26 mouse cellular contexts compared by ENCODE assay signal in genomic region chr12:8684200-8684599, GRCm38 (mm10). TPM values are rescaled to one million over a fixed set of nuclear protein-coding genes. Genes with fewer than 3 reads are reported as not detected.
A peak's percentile ranks its signal among the peaks of the same experiment; 100 is the strongest.
DNase-seq lines count a peak whose midpoint lies in the region; ATAC-seq and TF ChIP-seq lines count a peak whose summit lies in the region.
"Had no signal": no experiment of that assay in that cellular context is flagged by ENCODE, and none has a peak within 500 bp of the region (broad histone marks: within the 10 kb centered on the region; RNA-seq: fewer than 3 reads in every experiment).

No protein-coding gene starts in this region.

- no peak overlapping the region for H3ac ChIP-seq in myocyte (ENCODE audit: control insufficient read depth, insufficient read length)

- H3K79me2 ChIP-seq in myocyte (ENCODE audit: control insufficient read depth, insufficient read depth) = peaks cover 100% of the 10 kb centered on the region

- TF ChIP-seq CTCF in heart, postnatal 0 days (IDR thresholded peaks at IDR 0.05; ENCODE audit: low read depth) = no peak
- TF ChIP-seq CTCF in thymus, adult 2 months (IDR thresholded peaks at IDR 0.05; ENCODE audit: borderline replicate concordance, control insufficient read depth, extremely low read depth, insufficient read depth, low read length, poor library complexity) = no peak

- TF ChIP-seq POLR2A in myocyte (IDR thresholded peaks at IDR 0.05; ENCODE audit: insufficient read length, low read depth) = no peak
- no peak for TF ChIP-seq POLR2A in thymus, adult 2 months (IDR thresholded peaks at IDR 0.05; ENCODE audit: control insufficient read depth, extremely low read depth, insufficient read depth, low read length, poor library complexity)

- no peaks in the 10 kb centered on the region for H3K9me3 ChIP-seq in heart, embryonic 11.5 days (replicated peaks; ENCODE audit: control insufficient read depth, low read length)
- H3K9me3 ChIP-seq in heart, postnatal 0 days (replicated peaks; ENCODE audit: control insufficient read depth, low read length) = no peaks in the 10 kb centered on the region
- H3K9me3 ChIP-seq in heart, embryonic 10.5 days = no peaks in the 10 kb centered on the region
- no peaks in the 10 kb centered on the region for H3K9me3 ChIP-seq in liver, embryonic 13.5 days (replicated peaks)
- H3K9me3 ChIP-seq: G1E; intestine, embryonic 15.5 days; limb, embryonic 12.5 days; neural tube, embryonic 12.5 days had no signal

- WGBS in heart, embryonic 11.5 days (ENCODE audit: insufficient replicate concordance) = 60% methylated on average over 1 of the region's 1 CpGs
- 16% methylated on average over 1 of the region's 1 CpGs for WGBS in heart, postnatal 0 days
- WGBS in heart, embryonic 10.5 days = 49% methylated on average over 1 of the region's 1 CpGs
- 24% methylated on average over 1 of the region's 1 CpGs for WGBS in liver, embryonic 13.5 days (ENCODE audit: insufficient replicate concordance)
- 76% methylated on average over 1 of the region's 1 CpGs for WGBS in thymus, adult 2 months

- peaks cover 13% of the 10 kb centered on the region; the same call in 1 of the 2 replicates for H3K4me1 ChIP-seq in heart, embryonic 11.5 days (ENCODE audit: control insufficient read depth, insufficient read depth, low read length)
- peaks cover 24% of the 10 kb centered on the region for H3K4me1 ChIP-seq in heart, postnatal 0 days (ENCODE audit: control insufficient read depth, insufficient read depth)
- H3K4me1 ChIP-seq in heart, embryonic 10.5 days = peaks cover 15% of the 10 kb centered on the region
- H3K4me1 ChIP-seq in liver, embryonic 13.5 days (replicated peaks) = peaks cover 33% of the 10 kb centered on the region
- peaks cover 5% of the 10 kb centered on the region for H3K4me1 ChIP-seq in thymus, adult 2 months (replicated peaks; ENCODE audit: control insufficient read depth, insufficient read depth, low read length)
- H3K4me1 ChIP-seq: forebrain, embryonic 10.5 days; hindbrain, embryonic 10.5 days; intestine, embryonic 15.5 days; limb, embryonic 12.5 days; neural tube, embryonic 12.5 days had no signal

- no peak overlapping the region for H3K27ac ChIP-seq in heart, embryonic 11.5 days (ENCODE audit: low read depth, low read length)
- H3K27ac ChIP-seq in heart, postnatal 0 days (ENCODE audit: low read depth) = peak overlapping the region; percentile 76
- H3K27ac ChIP-seq in heart, embryonic 10.5 days = no peak overlapping the region
- no peak overlapping the region for H3K27ac ChIP-seq in liver, embryonic 13.5 days
- H3K27ac ChIP-seq in thymus, adult 2 months (ENCODE audit: control insufficient read depth, insufficient read depth, low read length) = no peak overlapping the region
- H3K27ac ChIP-seq: forebrain, embryonic 10.5 days; hindbrain, embryonic 10.5 days; intestine, embryonic 15.5 days; limb, embryonic 12.5 days; neural tube, embryonic 12.5 days had no signal

- no peaks in the 10 kb centered on the region for H3K27me3 ChIP-seq in heart, embryonic 11.5 days (ENCODE audit: control insufficient read depth, insufficient read depth, low read length)
- no peaks in the 10 kb centered on the region for H3K27me3 ChIP-seq in heart, postnatal 0 days (ENCODE audit: control insufficient read depth, insufficient read depth, low read length)
- no peaks in the 10 kb centered on the region for H3K27me3 ChIP-seq in heart, embryonic 10.5 days (ENCODE audit: insufficient read depth, poor library complexity, severe bottlenecking)
- no peaks in the 10 kb centered on the region for H3K27me3 ChIP-seq in liver, embryonic 13.5 days
- H3K27me3 ChIP-seq in myocyte (ENCODE audit: control insufficient read depth, insufficient read depth, insufficient read length) = no peaks in the 10 kb centered on the region
- H3K27me3 ChIP-seq in thymus, adult 2 months (ENCODE audit: control insufficient read depth, insufficient read depth, low read length) = no peaks in the 10 kb centered on the region
- H3K27me3 ChIP-seq: CH12.LX; intestine, embryonic 15.5 days; limb, embryonic 12.5 days; neural tube, embryonic 12.5 days; Patski had no signal

- no peak for ATAC-seq in heart, embryonic 11.5 days (replicated peaks; ENCODE audit: insufficient number of reproducible peaks, low FRiP score, low TSS enrichment)
- ATAC-seq in heart, postnatal 0 days (ENCODE audit: insufficient read depth, low read depth) = peak; percentile 39; the same call in 1 of the 2 replicates
- peak; percentile 66 for ATAC-seq in liver, embryonic 13.5 days (ENCODE audit: low read depth)
- ATAC-seq: forebrain, embryonic 16.5 days; hindbrain, embryonic 16.5 days; intestine, embryonic 15.5 days; Patski had no signal

- DNase-seq in heart, adult 11 months = no peak
- no peak for DNase-seq in heart, postnatal 0 days (ENCODE audit: low spot score)
- no peak for DNase-seq in heart, embryonic 10.5 days (ENCODE audit: low spot score)
- no peak for DNase-seq in liver, embryonic 13.5 days
- no peak for DNase-seq in thymus, adult 2 months
- DNase-seq: adrenal gland, postnatal 36 days; cerebellum, adult 11 months; cerebellum, adult 9-11 months; kidney, postnatal 36 days; lung, adult 2 months; lung, postnatal 14 days; midbrain, embryonic 14.5 days; right cerebral cortex, postnatal 14 days; spleen, adult 18-20 months had no signal

- no peak overlapping the region for H3K9ac ChIP-seq in heart, embryonic 11.5 days (ENCODE audit: low read depth, low read length)
- H3K9ac ChIP-seq in heart, postnatal 0 days (replicated peaks; ENCODE audit: low read depth, low read length) = no peak overlapping the region
- H3K9ac ChIP-seq in liver, embryonic 13.5 days = no peak overlapping the region
- H3K9ac ChIP-seq: intestine, embryonic 15.5 days; limb, embryonic 12.5 days; neural tube, embryonic 12.5 days had no signal

- H3K4me2 ChIP-seq in heart, embryonic 11.5 days = peak overlapping the region; percentile 31
- H3K4me2 ChIP-seq in heart, postnatal 0 days (ENCODE audit: low read depth, low read length) = peak overlapping the region; percentile 23; the same call in 1 of the 2 replicates
- no peak overlapping the region for H3K4me2 ChIP-seq in liver, embryonic 13.5 days
- peak overlapping the region; percentile 40 for H3K4me2 ChIP-seq in myocyte (ENCODE audit: low read depth)
- H3K4me2 ChIP-seq: intestine, embryonic 15.5 days; limb, embryonic 12.5 days; neural tube, embryonic 12.5 days had no signal

- H3K36me3 ChIP-seq in heart, embryonic 11.5 days (ENCODE audit: control insufficient read depth, insufficient read depth, low read length) = no peaks in the 10 kb centered on the region
- H3K36me3 ChIP-seq in heart, postnatal 0 days (replicated peaks; ENCODE audit: control insufficient read depth, insufficient read depth, low read length) = no peaks in the 10 kb centered on the region
- H3K36me3 ChIP-seq in heart, embryonic 10.5 days = peaks cover 21% of the 10 kb centered on the region; the same call in 1 of the 2 replicates
- H3K36me3 ChIP-seq in liver, embryonic 13.5 days = peaks cover 14% of the 10 kb centered on the region
- peaks cover 5% of the 10 kb centered on the region for H3K36me3 ChIP-seq in myocyte (ENCODE audit: control insufficient read depth, insufficient read depth)
- no peaks in the 10 kb centered on the region for H3K36me3 ChIP-seq in thymus, adult 2 months (ENCODE audit: control insufficient read depth, insufficient read depth, low read length)
- H3K36me3 ChIP-seq: intestine, embryonic 15.5 days; neural tube, embryonic 12.5 days had no signal

- H3K4me3 ChIP-seq in heart, embryonic 11.5 days (ENCODE audit: low read depth, low read length) = no peak overlapping the region
- no peak overlapping the region for H3K4me3 ChIP-seq in heart, postnatal 0 days (ENCODE audit: low read depth, low read length)
- no peak overlapping the region for H3K4me3 ChIP-seq in heart, embryonic 10.5 days
- H3K4me3 ChIP-seq in liver, embryonic 13.5 days (replicated peaks) = no peak overlapping the region
- H3K4me3 ChIP-seq in myocyte = no peak overlapping the region
- H3K4me3 ChIP-seq in thymus, adult 2 months (ENCODE audit: control insufficient read depth, insufficient read depth, low read length) = no peak overlapping the region
- H3K4me3 ChIP-seq: forebrain, embryonic 10.5 days; hindbrain, embryonic 10.5 days; intestine, embryonic 15.5 days; limb, embryonic 12.5 days; neural tube, embryonic 12.5 days had no signal

- no peak for TF ChIP-seq EP300 in heart, postnatal 0 days (IDR thresholded peaks at IDR 0.05; ENCODE audit: low read depth)

TF ChIP-seq in myocyte, 11 proteins besides CTCF, POLR2A, EP300 and RAD21:
- TF ChIP-seq TCF3 (IDR thresholded peaks at IDR 0.05; ENCODE audit: insufficient read length, low read depth) = no peak
- TF ChIP-seq MAX (IDR thresholded peaks at IDR 0.05; ENCODE audit: low read depth) = no peak
- TF ChIP-seq REST (IDR thresholded peaks at IDR 0.05; ENCODE audit: insufficient read depth, insufficient read length) = no peak
- no peak for TF ChIP-seq USF1 (IDR thresholded peaks at IDR 0.05; ENCODE audit: low read depth)
- no peak for TF ChIP-seq CEBPB (IDR thresholded peaks at IDR 0.05; ENCODE audit: insufficient read depth, poor library complexity, severe bottlenecking)
- TF ChIP-seq TCF12 (IDR thresholded peaks at IDR 0.05; ENCODE audit: insufficient read depth, poor library complexity, severe bottlenecking) = no peak
- TF ChIP-seq SRF (IDR thresholded peaks at IDR 0.05; ENCODE audit: control insufficient read depth, insufficient read length, low read depth) = no peak
- TF ChIP-seq MYOD1 (IDR thresholded peaks at IDR 0.05; ENCODE audit: control insufficient read depth in 1 of 3, insufficient read length in 2 of 3, low read depth in 2 of 3) = no peak
- TF ChIP-seq POLR2AphosphoS2 (IDR thresholded peaks at IDR 0.05; ENCODE audit: insufficient read length, low read depth) = no peak
- TF ChIP-seq MYOG (IDR thresholded peaks at IDR 0.05; ENCODE audit: control insufficient read depth in 1 of 3, insufficient read depth in 1 of 3, insufficient read length in 2 of 3, low read depth in 2 of 3) = no peak

RNA-seq across cellular contexts. Expression of gene Pum2, which starts 10.3 kb away (rescaled TPM):
- 39.8 and 41.7 TPM in 2 replicates for polyA plus RNA-seq in heart, embryonic 11.5 days (2014; fragmentation: Nextera tagmentation; extraction: Ambion mirVana)
- 100 TPM in 2 replicates for total RNA-seq in heart, postnatal 0 days (2014; rRNA removed; ENCODE audit: low replicate concordance)
- 18.6 and 20.9 TPM in 2 replicates for polyA plus RNA-seq in heart, postnatal 0 days (2015; fragmentation: Nextera tagmentation; extraction: Ambion mirVana)
- polyA plus RNA-seq in heart, embryonic 10.5 days (2016; fragmentation: Nextera tagmentation; extraction: Ambion mirVana) = 37.3 and 42.5 TPM in 2 replicates
- polyA plus RNA-seq in liver, embryonic 13.5 days (2015; fragmentation: Nextera tagmentation; extraction: Ambion mirVana) = 18.0 and 21.4 TPM in 2 replicates
- 17.8 TPM for polyA plus RNA-seq in myocyte (2012; fragmentation: generic; extraction: Trizol)
- polyA plus RNA-seq in thymus, adult 2 months (2012; rRNA removed) = 149 and 162 TPM in 2 replicates
